Mouse (Mus musculus): ENCODE data around the gene Lyl1.

Lyl1 gene

GRCm38 (mm10) chr8:84722850-84723570 lies 21.8 kb downstream of the Lyl1 start, which contains the start of gene G430095P16Rik:
G430095P16Rik (plus strand) TSS chr8:84723007.
- DNase-seq (ENCODE audit: low read depth) = peak; percentile 81

GRCm38 (mm10) chr8:84723571-84723900 lies 22.3 kb downstream of the Lyl1 start:
- peak; percentile 67 for DNase-seq (ENCODE audit: low read depth)

- DNase-seq (ENCODE audit: low read depth) = no peak
Observed at GRCm38 (mm10) chr8:84724683-84725082, 23.4 kb downstream of the Lyl1 start.

- DNase-seq (ENCODE audit: low read depth) = no peak
Observed at GRCm38 (mm10) chr8:84725246-84725940, 24.1 kb downstream of the Lyl1 start.

GRCm38 (mm10) chr8:84725941-84726259 lies 24.6 kb downstream of the Lyl1 start:
- peak; percentile 60 for DNase-seq (ENCODE audit: low read depth)

GRCm38 (mm10) chr8:84728474-84728873 lies 27.2 kb downstream of the Lyl1 start:
- DNase-seq (ENCODE audit: low read depth) = no peak

DNA sequence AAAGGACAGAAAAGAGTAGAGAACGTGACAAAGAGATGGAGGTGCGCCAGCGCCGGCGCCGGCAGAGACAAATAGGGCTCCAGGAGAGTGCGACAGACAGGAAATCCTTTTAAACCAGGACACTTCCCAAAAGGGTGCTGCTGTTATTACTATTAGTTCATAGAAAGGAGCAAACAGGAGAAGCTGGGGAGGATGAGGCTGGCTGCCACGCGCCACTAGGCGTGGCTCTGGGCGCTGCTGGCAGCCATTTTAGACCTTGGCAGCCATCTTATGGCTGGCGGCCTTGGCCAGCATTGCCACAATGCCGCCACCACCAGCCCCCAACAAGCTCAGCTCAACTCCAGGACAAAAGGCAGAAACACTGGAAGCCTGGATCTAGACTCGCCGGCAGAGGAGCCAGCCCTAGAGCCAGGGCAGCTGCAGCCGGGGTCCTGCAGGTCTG lies 28.7 kb downstream of the Lyl1 start:
- DNase-seq (ENCODE audit: low read depth) = no peak

GRCm38 (mm10) chr8:84730541-84731370 lies 29.5 kb downstream of the Lyl1 start:
- no peak for DNase-seq (ENCODE audit: low read depth)

- no peak for DNase-seq (ENCODE audit: low read depth)
Observed at GRCm38 (mm10) chr8:84731371-84732177, 30.3 kb downstream of the Lyl1 start.

DNA sequence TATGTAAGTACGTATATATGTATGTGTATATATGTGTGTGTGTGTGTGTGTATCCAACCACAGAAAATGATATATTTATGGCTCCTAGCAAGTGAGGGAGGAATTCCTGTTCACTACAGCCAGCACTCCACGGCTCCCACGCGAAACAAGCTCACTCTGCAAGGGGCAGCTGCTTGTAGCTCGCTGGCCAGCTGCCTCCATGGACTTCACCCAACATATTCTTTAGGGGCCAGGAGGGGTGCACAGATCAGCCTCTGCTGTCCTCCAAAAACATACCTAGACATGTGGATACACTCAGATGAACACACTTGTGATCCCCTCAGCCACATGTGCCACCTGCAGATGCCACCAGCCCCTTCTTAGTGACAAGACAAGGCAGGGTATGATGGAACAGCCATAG lies 31.3 kb downstream of the Lyl1 start:
- no peak for DNase-seq (ENCODE audit: low read depth)

DNA sequence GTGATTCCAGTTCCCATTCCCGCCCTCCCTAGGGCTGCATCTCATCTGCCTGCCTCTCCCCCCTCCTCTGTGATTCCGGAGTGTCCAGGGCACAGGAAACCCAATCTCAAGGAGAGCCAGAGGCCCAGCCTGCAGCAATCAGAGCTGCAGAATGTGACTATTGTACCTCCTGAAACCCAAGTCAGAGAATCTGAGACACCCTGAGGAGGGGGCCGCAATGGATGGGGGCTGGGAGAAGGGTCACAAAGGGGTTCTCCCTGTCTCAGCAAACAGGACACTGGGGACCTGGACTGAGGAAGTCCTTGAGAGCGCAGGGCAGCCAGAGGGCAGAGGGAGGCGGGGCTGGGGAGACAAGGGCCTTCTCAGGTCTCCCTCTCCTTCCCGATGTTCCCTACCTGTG lies 31.7 kb downstream of the Lyl1 start:
- no peak for DNase-seq (ENCODE audit: low read depth)

- DNase-seq (ENCODE audit: low read depth) = no peak
Observed at GRCm38 (mm10) chr8:84733959-84734358, 32.7 kb downstream of the Lyl1 start.

DNA sequence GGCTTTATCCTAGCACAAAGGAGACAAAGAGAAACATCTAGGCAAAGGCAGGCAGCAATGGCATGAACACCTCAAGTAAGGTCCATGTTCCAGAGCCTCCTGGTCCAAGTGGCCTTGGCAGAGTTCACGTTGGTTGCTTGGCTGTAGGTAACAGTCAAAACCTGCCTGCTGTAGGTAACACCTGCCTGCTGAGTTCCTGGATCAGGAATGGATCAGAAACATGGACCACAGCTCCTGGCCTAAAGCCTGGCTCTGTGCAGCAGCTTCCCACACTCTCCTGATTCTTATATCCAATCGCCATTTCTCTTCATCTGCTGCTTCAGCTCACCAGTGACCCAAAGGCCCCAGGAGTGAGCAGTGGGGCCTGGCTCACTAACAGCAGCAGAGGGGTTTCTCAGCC lies 33.4 kb downstream of the Lyl1 start:
- DNase-seq (ENCODE audit: low read depth) = no peak

- no peak for DNase-seq (ENCODE audit: low read depth)
Observed at GRCm38 (mm10) chr8:84735597-84735996, 34.3 kb downstream of the Lyl1 start.

DNA sequence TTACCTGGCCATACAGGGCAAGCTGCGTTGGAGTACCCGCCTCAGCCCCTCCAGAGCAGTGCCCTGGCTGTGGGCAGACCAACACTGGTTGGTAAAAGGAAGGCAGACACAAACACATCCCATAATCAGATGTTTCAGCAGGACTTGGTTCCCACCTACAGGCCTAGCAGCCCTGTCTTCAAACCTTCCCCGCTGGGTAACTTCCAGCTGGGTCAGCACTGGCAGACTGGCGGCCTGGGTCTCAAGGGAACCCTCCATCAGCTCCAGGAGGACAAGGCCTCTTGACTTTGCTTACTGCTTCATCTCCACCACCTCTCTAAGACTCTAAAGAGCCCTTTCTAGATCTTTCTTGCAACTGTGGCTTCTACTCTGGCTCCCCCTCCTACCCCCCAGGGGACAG lies 35.3 kb downstream of the Lyl1 start:
- DNase-seq (ENCODE audit: low read depth) = no peak

DNA sequence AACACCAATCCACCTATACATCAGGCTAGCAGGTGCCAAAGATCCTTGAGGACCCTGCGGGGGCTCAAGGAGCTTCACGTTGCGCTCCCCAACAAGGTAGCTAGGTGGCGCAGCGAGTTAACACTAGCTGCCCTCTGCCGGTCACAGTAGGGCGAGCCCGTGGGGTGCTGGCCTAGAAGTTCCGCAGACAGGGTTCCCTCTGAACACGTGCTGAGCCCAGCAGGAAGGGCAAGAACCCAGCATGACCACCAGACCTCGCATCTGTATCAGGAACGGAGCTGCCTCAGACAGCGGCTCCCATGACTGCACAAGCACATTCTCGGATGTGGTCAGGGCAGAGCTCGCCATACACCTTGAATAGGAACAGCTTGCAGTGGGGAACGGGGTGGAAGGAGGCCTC lies 36.4 kb downstream of the Lyl1 start:
- DNase-seq (ENCODE audit: low read depth) = peak; percentile 92

DNA sequence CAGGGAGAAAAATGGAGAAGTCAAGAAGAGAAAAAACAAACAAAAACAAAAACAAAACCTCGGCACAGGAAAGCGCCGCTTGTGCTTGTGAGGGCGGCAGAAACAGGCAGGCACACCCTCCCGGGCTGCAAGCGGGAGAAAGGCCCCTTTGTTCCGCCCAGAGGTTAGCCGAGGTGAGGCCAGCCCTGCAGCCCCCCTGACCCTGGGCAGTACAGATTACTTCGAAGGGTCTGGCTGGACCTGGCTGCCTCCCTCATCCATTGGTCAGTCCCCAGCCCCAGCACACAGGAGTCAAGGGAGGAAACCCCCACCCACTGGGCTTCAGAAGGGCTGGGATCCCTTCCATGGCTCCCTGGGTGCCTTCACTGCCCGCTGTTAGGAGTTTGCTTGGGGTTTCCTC lies 37.0 kb downstream of the Lyl1 start:
- DNase-seq (ENCODE audit: low read depth) = no peak

GRCm38 (mm10) chr8:84738715-84739400 lies 37.6 kb downstream of the Lyl1 start:
- no peak for DNase-seq (ENCODE audit: low read depth)

GRCm38 (mm10) chr8:84739401-84739742 lies 38.1 kb downstream of the Lyl1 start:
- no peak for DNase-seq (ENCODE audit: low read depth)

GRCm38 (mm10) chr8:84740895-84741843 lies 39.9 kb downstream of the Lyl1 start:
- DNase-seq (ENCODE audit: low read depth) = no peak
